Mouse (Mus musculus) left cerebral cortex, postnatal 14 days (tissue): ENCODE data around the gene Dlgap1. TPM values are rescaled to one million over a fixed set of nuclear protein-coding genes. Genes with fewer than 3 reads are reported as not detected.

Experiments used
- DNase-seq, 2 experiments: peaks; one replicate each; pipeline ENCODE4 v3.0.0; 2021 to 2022; ENCODE audit warnings: low spot score in 2 of 2, mixed read lengths in 1 of 2
- intact Hi-C: fragments of 180-260 bp; cut with DNase I; formaldehyde crosslinking; loops from one replicate; pipeline ENCODE4 v1.15.1; 2025
- total RNA-seq, 2 experiments: library from RNA; stranded (reverse); gene quantifications; 2 replicates each; pipeline ENCODE4 v1.2.3; 2021

The Dlgap1 gene
- total RNA-seq, 2 experiments from 2014 or later: 316 to 326 TPM

- no peak for DNase-seq
- intact Hi-C loops: no loop called here
These were observed 677.8 kb downstream of the Dlgap1 start for GRCm38 (mm10) chr17:70646641-70647040.

- intact Hi-C loops: no loop called here
- no peak for DNase-seq
These were observed 692.5 kb downstream of the Dlgap1 start for GRCm38 (mm10) chr17:70661382-70661781.

- intact Hi-C loops: no loop called here
- DNase-seq: no peak
These were observed 695.1 kb downstream of the Dlgap1 start for GRCm38 (mm10) chr17:70663992-70664391.

- DNase-seq: no peak
- intact Hi-C loops: no loop called here
These were observed 695.7 kb downstream of the Dlgap1 start for GRCm38 (mm10) chr17:70664484-70665040.

- peak in 1 of 2 experiments; percentile 60 for DNase-seq
- intact Hi-C loops: no loop called here
These were observed 705.1 kb downstream of the Dlgap1 start for GRCm38 (mm10) chr17:70673985-70674384.

GRCm38 (mm10) chr17:70676522-70676921, 707.6 kb downstream of the Dlgap1 start:
- no peak for DNase-seq
- intact Hi-C loops: no loop called here

- DNase-seq: peak; percentile 88 to 89
- intact Hi-C loops: loop anchor here (5.0 kb wide), 3 partner anchors 51 to 256 kb away; no protein-coding TSS in a partner anchor
These were observed 714.8 kb downstream of the Dlgap1 start for GRCm38 (mm10) chr17:70683561-70684167.

- no peak for DNase-seq
- intact Hi-C loops: no loop called here
These were observed 721.3 kb downstream of the Dlgap1 start for GRCm38 (mm10) chr17:70690174-70690573.

GRCm38 (mm10) chr17:70690598-70690997, 721.7 kb downstream of the Dlgap1 start:
- DNase-seq: no peak

GRCm38 (mm10) chr17:70706976-70707818, 738.3 kb downstream of the Dlgap1 start:
- intact Hi-C loops: no loop called here
- peak; percentile 85 to 90 for DNase-seq

More at GRCm38 (mm10) chr17:70690598-70690997, 721.7 kb downstream of the Dlgap1 start:
- intact Hi-C loops: no loop called here

- intact Hi-C loops: no loop called here
- DNase-seq: no peak
These were observed 738.9 kb downstream of the Dlgap1 start for GRCm38 (mm10) chr17:70707819-70708140.

- intact Hi-C loops: no loop called here
- DNase-seq: no peak
These were observed 740.7 kb downstream of the Dlgap1 start for GRCm38 (mm10) chr17:70709545-70709944.

GRCm38 (mm10) chr17:70713470-70713869, 744.6 kb downstream of the Dlgap1 start:
- intact Hi-C loops: no loop called here
- DNase-seq: no peak

- DNase-seq: no peak
- intact Hi-C loops: no loop called here
These were observed 750.9 kb downstream of the Dlgap1 start for GRCm38 (mm10) chr17:70719684-70720324.

- no peak for DNase-seq
- intact Hi-C loops: no loop called here
These were observed 751.9 kb downstream of the Dlgap1 start for GRCm38 (mm10) chr17:70720766-70721165.

- intact Hi-C loops: no loop called here
- DNase-seq: no peak
These were observed 753.3 kb downstream of the Dlgap1 start for GRCm38 (mm10) chr17:70722146-70722545.

- intact Hi-C loops: no loop called here
- peak; percentile 40 to 49 for DNase-seq
These were observed 759.9 kb downstream of the Dlgap1 start for GRCm38 (mm10) chr17:70728719-70729281.

GRCm38 (mm10) chr17:70734728-70735127, 765.9 kb downstream of the Dlgap1 start:
- DNase-seq: no peak
- intact Hi-C loops: no loop called here

GRCm38 (mm10) chr17:70735396-70735795, 766.5 kb downstream of the Dlgap1 start:
- DNase-seq: no peak
- intact Hi-C loops: no loop called here

GRCm38 (mm10) chr17:70737424-70737823, 768.6 kb downstream of the Dlgap1 start:
- intact Hi-C loops: no loop called here
- DNase-seq: peak; percentile 57 to 59
